Mouse (Mus musculus) megakaryocyte-erythroid progenitor cell, adult 5-6 weeks (primary cell): Measurements from ENCODE around the gene Phf21a. TPM values are rescaled to one million over a fixed set of nuclear protein-coding genes. Genes with fewer than 3 reads are reported as not detected.

Experiments
- total RNA-seq, 2 experiments: library from RNA; stranded (forward) in 1 of 2; stranded (reverse) in 1 of 2; fragments of 200-1000, 215-1000 nt in 1 of 2; fragments of >200 nt in 1 of 2; fragmentation: Nextera tagmentation in 1 of 2; gene quantifications; 2 replicates each; pipeline ENCODE4 v1.2.3; 2014 to 2017

The Phf21a gene
- total RNA-seq, 2 experiments from 2014 or later = 6.2 to 26.9 TPM

Other genes with a start within 250 kb of the Phf21a start
- 0.94 TPM in 1 of 2 replicates, not detected in the other for gene Chrm4, start 165.9 kb upstream of the Phf21a start, total RNA-seq (2014; fragmentation: Nextera tagmentation)
- gene Chrm4, start 165.9 kb upstream of the Phf21a start, total RNA-seq (2017) = not detected in 2 replicates
- gene Mdk, start 160.8 kb upstream of the Phf21a start, total RNA-seq (2014; fragmentation: Nextera tagmentation) = 2.1 TPM in 1 of 2 replicates, not detected in the other
- 0.75 TPM in 1 of 2 replicates, not detected in the other for gene Mdk, start 160.8 kb upstream of the Phf21a start, total RNA-seq (2017)
- not detected in 2 replicates for gene Gm9821, start 147.4 kb upstream of the Phf21a start, total RNA-seq (2014; fragmentation: Nextera tagmentation)
- 0.33 and 1.5 TPM in 2 replicates for gene Gm9821, start 147.4 kb upstream of the Phf21a start, total RNA-seq (2017)
- 172 and 204 TPM in 2 replicates for gene Dgkz, start 117.3 kb upstream of the Phf21a start, total RNA-seq (2014; fragmentation: Nextera tagmentation)
- gene Dgkz, start 117.3 kb upstream of the Phf21a start, total RNA-seq (2017) = 44.4 and 60.2 TPM in 2 replicates
- 0.33 TPM in 1 of 2 replicates, not detected in the other for gene Creb3l1, start 68.6 kb upstream of the Phf21a start, total RNA-seq (2014; fragmentation: Nextera tagmentation)
- gene Creb3l1, start 68.6 kb upstream of the Phf21a start, total RNA-seq (2017) = 0.38 TPM in 1 of 2 replicates, not detected in the other